Mouse (Mus musculus): ENCODE measurements around the gene Myo7a. TPM values are rescaled to one million over a fixed set of nuclear protein-coding genes. Genes with fewer than 3 reads are reported as not detected.

The Myo7a gene
- polyA plus RNA-seq, 1 experiment from 2014 or later = 9.9 TPM

DNA sequence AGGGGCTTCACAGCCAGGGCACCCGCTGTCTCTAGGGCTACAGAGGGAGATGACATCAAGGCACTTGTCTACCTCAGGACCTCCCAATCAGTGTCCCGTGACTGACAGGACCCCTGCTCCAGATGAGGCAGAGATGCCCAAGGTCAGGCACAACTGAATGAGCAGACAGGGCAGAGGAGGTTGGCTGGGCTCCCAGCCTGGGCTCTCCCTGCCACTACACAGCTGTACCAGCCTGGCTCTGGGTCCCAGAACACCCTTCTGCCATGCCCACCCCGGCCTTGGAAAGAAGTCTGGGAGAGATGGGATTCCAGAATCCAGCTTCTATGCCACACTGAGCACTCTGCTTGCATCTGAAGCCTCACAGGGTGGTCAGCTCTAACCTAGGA lies 36.9 kb upstream of the Myo7a start:
- Histone ChIP-seq H3K4me1 (replicated peaks; ENCODE audit: control insufficient read depth, insufficient read depth, low read length) (peaks cover 35% of the 10 kb centered on the region), H3K9me3 (ENCODE audit: control insufficient read depth, low read length) (no peaks in the 10 kb centered on the region), H3K4me3 (ENCODE audit: low read length) (no peak overlapping the region), H3K27me3 (ENCODE audit: control insufficient read depth, insufficient read depth, low read depth, low read length) (no peaks in the 10 kb centered on the region), H3K9ac (ENCODE audit: low read length) (no peak overlapping the region), H3K36me3 (ENCODE audit: control insufficient read depth, insufficient read depth, low read length) (no peaks in the 10 kb centered on the region), H3K4me2 (ENCODE audit: low read depth, low read length) (no peak overlapping the region), H3K27ac (ENCODE audit: low read length) (peak overlapping the region; percentile 33)
- 39% methylated on average over 3 of the region's 3 CpGs for WGBS
- 0 out of 2 replicates have a peak, but pooled peaks have one; percentile 13 for ATAC-seq (ENCODE audit: low read depth)

DNA sequence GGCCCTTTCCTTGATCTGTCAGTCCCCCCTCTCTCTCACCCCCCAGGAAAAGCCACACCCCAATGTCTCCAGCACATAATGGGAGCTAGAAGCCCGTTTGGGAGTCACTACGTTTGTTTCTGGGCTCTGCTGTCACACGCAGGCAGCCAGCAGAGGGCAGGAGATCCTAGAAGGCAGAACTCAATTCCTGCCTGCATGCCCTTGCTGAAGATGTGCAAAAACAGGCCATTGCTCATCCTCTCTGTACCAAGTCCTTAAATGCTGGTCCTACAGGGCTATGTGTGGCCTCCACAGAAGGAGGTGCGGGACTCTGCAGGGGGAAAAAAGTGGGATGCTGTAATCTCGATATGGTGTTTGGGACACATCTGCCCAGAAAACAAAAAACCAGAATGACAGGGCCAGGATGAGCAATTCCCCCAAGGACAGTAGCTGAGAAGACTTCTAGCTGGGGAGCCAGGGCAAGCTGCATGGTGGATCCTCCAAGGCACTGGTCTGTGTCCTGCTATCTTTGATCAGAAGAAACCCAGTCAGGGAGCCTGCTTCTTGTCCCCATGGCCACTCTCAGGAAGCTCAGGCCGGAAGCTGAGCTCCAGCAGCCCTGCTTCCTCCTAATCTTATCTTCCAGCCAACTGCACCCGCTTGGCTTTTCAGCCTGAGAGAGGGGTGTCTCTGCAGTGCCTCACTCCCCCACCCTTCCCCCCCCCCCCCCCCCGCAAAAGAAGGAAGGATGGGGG lies 36.4 kb upstream of the Myo7a start:
- Histone ChIP-seq H3K27ac (ENCODE audit: low read length) (peak overlapping the region; percentile 42; the same call in 1 of the 2 replicates), H3K27me3 (ENCODE audit: control insufficient read depth, insufficient read depth, low read depth, low read length) (no peaks in the 10 kb centered on the region), H3K9ac (ENCODE audit: low read length) (no peak overlapping the region), H3K4me2 (ENCODE audit: low read depth, low read length) (no peak overlapping the region), H3K9me3 (ENCODE audit: control insufficient read depth, low read length) (no peaks in the 10 kb centered on the region), H3K4me3 (ENCODE audit: low read length) (no peak overlapping the region), H3K36me3 (ENCODE audit: control insufficient read depth, insufficient read depth, low read length) (no peaks in the 10 kb centered on the region), H3K4me1 (replicated peaks; ENCODE audit: control insufficient read depth, insufficient read depth, low read length) (peaks cover 29% of the 10 kb centered on the region)
- 25% methylated on average over 7 of the region's 8 CpGs for WGBS
- ATAC-seq (ENCODE audit: low read depth) = no peak

DNA sequence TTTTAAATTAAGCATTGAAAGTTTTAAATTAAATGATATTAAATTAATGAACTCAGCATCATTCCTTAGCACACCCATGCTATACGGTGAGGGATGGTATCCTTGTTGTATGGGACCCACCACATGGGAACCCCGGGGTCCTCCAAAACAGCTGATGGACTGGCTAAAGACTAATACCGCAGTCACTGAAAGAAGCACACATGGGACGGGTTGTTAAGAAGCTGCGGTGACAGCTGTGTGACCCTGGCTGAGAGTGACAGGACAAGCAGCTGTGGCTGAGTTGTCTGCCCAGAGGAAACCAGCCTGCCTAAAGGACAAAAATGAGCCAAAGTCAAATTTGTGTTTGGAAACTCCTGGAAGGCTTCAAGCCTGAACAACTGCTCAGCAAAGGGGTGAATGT lies 34.6 kb upstream of the Myo7a start:
- Histone ChIP-seq H3K9me3 (ENCODE audit: control insufficient read depth, low read length) (no peaks in the 10 kb centered on the region), H3K36me3 (ENCODE audit: control insufficient read depth, insufficient read depth, low read length) (no peaks in the 10 kb centered on the region), H3K9ac (ENCODE audit: low read length) (no peak overlapping the region), H3K4me3 (ENCODE audit: low read length) (no peak overlapping the region), H3K4me2 (ENCODE audit: low read depth, low read length) (no peak overlapping the region), H3K27me3 (ENCODE audit: control insufficient read depth, insufficient read depth, low read depth, low read length) (no peaks in the 10 kb centered on the region), H3K27ac (ENCODE audit: low read length) (no peak overlapping the region), H3K4me1 (replicated peaks; ENCODE audit: control insufficient read depth, insufficient read depth, low read length) (peaks cover 11% of the 10 kb centered on the region)
- ATAC-seq (ENCODE audit: low read depth) = no peak
- WGBS = 59% methylated on average over 5 of the region's 5 CpGs

DNA sequence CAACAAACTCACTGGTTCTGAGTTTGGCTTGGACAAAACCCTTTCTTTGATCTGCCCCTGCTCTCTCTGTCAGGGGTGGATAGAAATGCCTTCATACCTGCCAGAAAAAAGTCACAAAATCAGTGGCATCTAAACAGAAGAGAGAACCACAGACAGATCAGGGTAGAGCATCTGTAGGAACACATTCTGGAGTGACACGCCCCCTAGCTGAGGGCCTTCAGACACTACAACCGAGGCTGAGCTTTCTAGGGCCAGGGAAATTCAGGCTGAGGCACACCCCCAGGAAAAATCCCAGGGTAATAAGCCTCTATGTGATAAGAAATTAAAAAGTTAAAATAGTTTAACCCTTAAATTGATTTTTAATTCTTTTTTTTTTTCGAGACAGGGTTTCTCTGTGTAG lies 34.0 kb upstream of the Myo7a start:
- Histone ChIP-seq H3K27me3 (ENCODE audit: control insufficient read depth, insufficient read depth, low read depth, low read length) (no peaks in the 10 kb centered on the region), H3K4me3 (ENCODE audit: low read length) (no peak overlapping the region), H3K9ac (ENCODE audit: low read length) (no peak overlapping the region), H3K4me1 (replicated peaks; ENCODE audit: control insufficient read depth, insufficient read depth, low read length) (peaks cover 7% of the 10 kb centered on the region; the same call in 1 of the 2 replicates), H3K36me3 (ENCODE audit: control insufficient read depth, insufficient read depth, low read length) (no peaks in the 10 kb centered on the region), H3K9me3 (ENCODE audit: control insufficient read depth, low read length) (no peaks in the 10 kb centered on the region), H3K27ac (ENCODE audit: low read length) (no peak overlapping the region), H3K4me2 (ENCODE audit: low read depth, low read length) (no peak overlapping the region)
- 37% methylated on average over 3 of the region's 3 CpGs for WGBS
- no peak for ATAC-seq (ENCODE audit: low read depth)

DNA sequence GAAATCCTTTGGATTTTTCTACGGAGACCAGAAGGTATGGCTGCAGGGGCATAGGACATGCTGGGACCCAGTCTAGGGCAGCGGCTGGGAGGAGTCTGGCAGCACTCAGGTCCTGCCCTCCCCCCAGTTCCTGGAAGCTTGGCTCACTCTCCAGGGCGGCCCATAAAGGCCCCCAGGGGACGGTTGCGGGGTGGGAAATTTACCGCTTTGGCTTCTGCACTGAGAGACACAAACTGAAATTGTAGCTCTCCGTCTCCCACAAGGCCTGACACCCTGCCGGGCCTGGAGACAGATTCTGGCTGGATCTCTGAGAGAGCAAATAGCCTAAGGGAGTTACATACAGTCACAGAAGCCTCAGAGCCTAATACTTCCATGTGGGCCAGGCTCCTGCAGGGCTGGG lies 33.1 kb upstream of the Myo7a start:
- WGBS = 56% methylated on average over 8 of the region's 8 CpGs
- H3K4me1 ChIP-seq (replicated peaks; ENCODE audit: control insufficient read depth, insufficient read depth, low read length) = peaks cover 2% of the 10 kb centered on the region; the same call in 1 of the 2 replicates

DNA sequence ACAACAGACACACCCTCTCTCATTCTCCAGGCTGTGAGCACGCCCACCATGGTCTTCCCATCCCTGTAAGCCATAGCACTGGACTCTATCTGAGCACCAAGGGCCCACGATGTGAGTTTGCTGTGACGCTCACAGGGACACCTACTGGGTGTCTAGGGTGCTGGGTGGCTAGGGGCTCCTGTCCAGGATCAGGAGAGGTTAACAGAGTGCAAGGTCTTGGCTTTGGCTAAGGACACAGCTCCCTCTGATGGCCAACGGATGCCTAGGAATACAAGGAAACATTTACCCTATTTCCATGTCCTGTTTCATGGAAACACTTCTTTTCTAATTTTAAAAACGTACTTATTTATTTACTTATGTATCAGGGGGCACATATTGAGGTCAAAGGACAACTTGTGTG lies 31.2 kb upstream of the Myo7a start:
- Histone ChIP-seq H3K9me3 (ENCODE audit: control insufficient read depth, low read length) (no peaks in the 10 kb centered on the region), H3K9ac (ENCODE audit: low read length) (no peak overlapping the region), H3K4me3 (ENCODE audit: low read length) (no peak overlapping the region), H3K36me3 (ENCODE audit: control insufficient read depth, insufficient read depth, low read length) (no peaks in the 10 kb centered on the region), H3K27ac (ENCODE audit: low read length) (no peak overlapping the region), H3K4me1 (replicated peaks; ENCODE audit: control insufficient read depth, insufficient read depth, low read length) (no peaks in the 10 kb centered on the region), H3K27me3 (ENCODE audit: control insufficient read depth, insufficient read depth, low read depth, low read length) (no peaks in the 10 kb centered on the region), H3K4me2 (ENCODE audit: low read depth, low read length) (no peak overlapping the region)
- WGBS = 52% methylated on average over 5 of the region's 5 CpGs
- no peak for ATAC-seq (ENCODE audit: low read depth)

More for the DNA sequence above, 33.1 kb upstream of the Myo7a start:
- Histone ChIP-seq H3K9me3 (ENCODE audit: control insufficient read depth, low read length) (no peaks in the 10 kb centered on the region), H3K4me2 (ENCODE audit: low read depth, low read length) (no peak overlapping the region), H3K27me3 (ENCODE audit: control insufficient read depth, insufficient read depth, low read depth, low read length) (no peaks in the 10 kb centered on the region), H3K9ac (ENCODE audit: low read length) (no peak overlapping the region), H3K4me3 (ENCODE audit: low read length) (no peak overlapping the region), H3K36me3 (ENCODE audit: control insufficient read depth, insufficient read depth, low read length) (no peaks in the 10 kb centered on the region), H3K27ac (ENCODE audit: low read length) (no peak overlapping the region)
- no peak for ATAC-seq (ENCODE audit: low read depth)

DNA sequence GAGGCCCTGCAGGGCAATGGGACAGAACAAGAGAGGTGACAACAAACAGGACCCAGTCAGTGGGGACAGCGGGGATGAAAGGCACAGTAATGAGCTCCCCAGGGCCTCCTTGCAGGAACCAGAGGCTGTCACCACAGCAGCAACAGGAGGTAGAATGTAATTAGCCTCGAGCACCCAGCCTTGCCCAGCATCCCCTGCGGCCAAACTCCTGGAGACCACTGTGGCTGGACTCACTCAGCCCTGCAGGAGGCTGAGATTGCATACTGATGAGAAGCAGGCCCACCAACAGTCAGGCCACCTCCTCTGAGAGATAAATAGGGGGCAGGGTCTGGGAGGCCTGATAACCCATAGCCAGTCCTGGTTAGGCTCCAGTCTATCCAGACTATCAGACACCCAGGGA lies 30.5 kb upstream of the Myo7a start:
- H3K27ac ChIP-seq (ENCODE audit: low read length) = no peak overlapping the region
- no peak overlapping the region for H3K4me2 ChIP-seq (ENCODE audit: low read depth, low read length)
- WGBS = 39% methylated on average over 3 of the region's 3 CpGs
- H3K36me3 ChIP-seq (ENCODE audit: control insufficient read depth, insufficient read depth, low read length) = no peaks in the 10 kb centered on the region
- no peaks in the 10 kb centered on the region for H3K9me3 ChIP-seq (ENCODE audit: control insufficient read depth, low read length)
- no peaks in the 10 kb centered on the region for H3K27me3 ChIP-seq (ENCODE audit: control insufficient read depth, insufficient read depth, low read depth, low read length)
- H3K4me1 ChIP-seq (replicated peaks; ENCODE audit: control insufficient read depth, insufficient read depth, low read length) = no peaks in the 10 kb centered on the region
- no peak overlapping the region for H3K4me3 ChIP-seq (ENCODE audit: low read length)
- no peak overlapping the region for H3K9ac ChIP-seq (ENCODE audit: low read length)
- ATAC-seq (ENCODE audit: low read depth) = no peak

DNA sequence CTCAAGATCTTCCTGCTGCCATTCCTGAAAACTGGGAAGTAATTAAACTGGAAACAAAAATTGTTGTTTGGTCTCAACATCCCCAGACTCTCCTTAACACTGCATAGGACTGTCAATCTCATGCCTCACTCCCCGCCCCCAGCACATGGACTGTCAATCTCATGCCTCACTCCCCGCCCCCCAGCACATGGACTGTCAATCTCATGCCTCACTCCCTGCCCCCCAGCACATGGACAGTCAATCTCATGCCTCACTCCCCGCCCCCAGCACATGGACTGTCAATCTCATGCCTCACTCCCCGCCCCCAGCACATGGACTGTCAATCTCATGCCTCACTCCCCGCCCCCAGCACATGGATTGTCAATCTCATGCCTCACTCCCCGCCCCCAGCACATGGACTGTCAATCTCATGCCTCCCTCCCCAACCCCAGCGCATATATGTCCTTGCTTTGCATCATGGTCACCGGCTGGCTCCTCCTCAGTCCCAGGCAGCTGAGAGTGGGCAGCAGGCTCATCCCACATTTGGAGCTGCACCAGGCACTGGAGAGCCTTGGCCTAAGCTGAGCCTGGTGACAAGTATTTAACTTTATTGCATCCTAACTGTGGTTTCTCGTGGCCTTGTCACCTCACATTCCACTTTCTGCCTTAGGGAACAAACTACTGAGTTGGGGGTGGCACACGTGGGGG lies 29.5 kb upstream of the Myo7a start:
- no peak overlapping the region for H3K27ac ChIP-seq (ENCODE audit: low read length)

DNA sequence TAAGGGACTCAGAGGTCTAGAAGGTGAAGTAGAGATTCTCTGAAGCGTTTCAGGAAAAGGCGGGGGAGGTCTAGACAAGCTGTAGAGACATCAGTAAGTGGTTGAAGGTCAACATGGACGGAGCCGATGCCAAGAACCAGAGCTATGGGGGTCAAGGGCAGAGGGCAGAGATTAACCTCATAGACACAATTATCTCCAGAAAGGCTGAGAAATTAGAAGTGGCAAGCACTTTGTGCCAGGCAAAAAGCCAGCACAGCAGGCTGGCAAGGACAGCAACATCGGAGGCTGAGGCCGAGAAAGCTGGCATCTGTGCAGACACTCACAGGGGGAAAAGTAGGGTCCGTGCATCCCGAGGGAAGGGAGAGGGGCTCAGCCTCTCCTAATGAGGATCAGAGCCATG lies 28.4 kb upstream of the Myo7a start:
- H3K4me2 ChIP-seq (ENCODE audit: low read depth, low read length) = no peak overlapping the region
- no peak overlapping the region for H3K9ac ChIP-seq (ENCODE audit: low read length)
- no peak overlapping the region for H3K4me3 ChIP-seq (ENCODE audit: low read length)
- H3K27me3 ChIP-seq (ENCODE audit: control insufficient read depth, insufficient read depth, low read depth, low read length) = no peaks in the 10 kb centered on the region
- 69% methylated on average over 8 of the region's 8 CpGs for WGBS
- no peaks in the 10 kb centered on the region for H3K36me3 ChIP-seq (ENCODE audit: control insufficient read depth, insufficient read depth, low read length)
- no peaks in the 10 kb centered on the region for H3K4me1 ChIP-seq (replicated peaks; ENCODE audit: control insufficient read depth, insufficient read depth, low read length)
- no peak for ATAC-seq (ENCODE audit: low read depth)
- H3K9me3 ChIP-seq (ENCODE audit: control insufficient read depth, low read length) = no peaks in the 10 kb centered on the region
- no peak overlapping the region for H3K27ac ChIP-seq (ENCODE audit: low read length)

More for the DNA sequence above, 29.5 kb upstream of the Myo7a start:
- Histone ChIP-seq H3K36me3 (ENCODE audit: control insufficient read depth, insufficient read depth, low read length) (no peaks in the 10 kb centered on the region), H3K4me2 (ENCODE audit: low read depth, low read length) (no peak overlapping the region), H3K4me3 (ENCODE audit: low read length) (no peak overlapping the region), H3K9me3 (ENCODE audit: control insufficient read depth, low read length) (no peaks in the 10 kb centered on the region), H3K4me1 (replicated peaks; ENCODE audit: control insufficient read depth, insufficient read depth, low read length) (no peaks in the 10 kb centered on the region), H3K27me3 (ENCODE audit: control insufficient read depth, insufficient read depth, low read depth, low read length) (no peaks in the 10 kb centered on the region), H3K9ac (ENCODE audit: low read length) (no peak overlapping the region)
- WGBS = 74% methylated on average over 10 of the region's 10 CpGs
- ATAC-seq (ENCODE audit: low read depth) = no peak

All from lung, embryonic 16.5 days (tissue).